Mouse (Mus musculus) T-helper 2 cell (primary cell): ENCODE results near the gene Klhl2.

Experiments
- in situ Hi-C: fragments of 300-600 bp; cut with MboI, MseI; formaldehyde crosslinking; loops from one replicate; pipeline ENCODE4 v1.15.1; 2025; ENCODE audit warnings: high pct_unique_total_duplicates

Klhl2 gene

DNA sequence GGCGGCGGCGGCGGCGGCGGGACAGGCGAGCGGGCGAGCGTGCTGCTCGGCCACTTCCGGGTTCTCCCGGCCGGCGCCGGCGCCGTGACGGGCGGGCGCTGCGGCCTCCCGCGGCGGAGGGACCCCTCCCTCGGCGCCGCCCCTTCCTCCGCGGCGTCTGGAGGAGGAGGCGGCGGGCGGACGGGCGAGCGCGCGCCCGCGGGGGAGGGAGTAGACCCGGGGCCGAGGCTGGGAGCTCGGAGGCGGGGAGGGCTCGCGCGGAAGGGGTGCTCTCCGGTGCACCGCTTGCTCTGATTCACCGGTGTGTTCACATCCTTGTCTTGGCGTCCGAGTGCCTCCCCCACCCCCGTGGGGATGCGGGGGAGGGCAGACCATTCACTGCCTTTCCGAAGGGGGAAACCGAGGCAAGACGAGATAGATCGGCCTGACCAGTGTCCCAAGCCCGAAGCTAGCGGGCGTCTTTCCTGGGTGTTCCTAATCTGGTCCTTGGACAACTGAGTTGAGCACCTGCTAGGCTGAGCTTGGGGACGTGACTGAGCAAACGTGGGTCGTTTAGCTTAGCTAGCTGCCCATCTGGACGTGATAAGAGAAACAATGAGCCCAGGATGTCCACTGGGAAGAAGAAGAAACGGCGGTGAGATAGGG, at the start of gene Klhl2:
Gene Klhl2 (minus strand): TSS at position 121 of the 645 bp plus-strand sequence.
- in situ Hi-C loops = loop anchor here (5.0 to 10.0 kb wide), 2 partner anchors 92 to 115 kb away; partner anchors contain the start of gene Msmo1

DNA sequence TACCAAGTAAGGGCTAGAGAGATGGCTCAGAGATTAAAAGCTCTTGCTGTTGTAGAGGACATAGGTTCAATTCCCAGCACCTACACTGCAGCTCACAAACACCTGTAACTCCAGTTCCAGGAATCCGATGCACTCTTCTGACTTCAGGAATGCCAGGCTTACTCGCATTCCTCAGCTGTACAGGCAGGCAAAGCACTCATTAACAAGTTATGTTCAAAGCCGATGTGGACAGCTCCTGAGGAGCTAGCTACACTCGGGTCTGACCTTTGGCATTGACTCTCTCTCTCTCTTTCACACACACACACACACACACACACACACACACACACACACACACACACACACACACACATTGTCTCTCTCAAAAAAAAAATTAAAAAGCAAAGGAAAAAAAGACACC, 48.9 kb upstream of the Klhl2 start:
- in situ Hi-C loops = no loop called here

DNA sequence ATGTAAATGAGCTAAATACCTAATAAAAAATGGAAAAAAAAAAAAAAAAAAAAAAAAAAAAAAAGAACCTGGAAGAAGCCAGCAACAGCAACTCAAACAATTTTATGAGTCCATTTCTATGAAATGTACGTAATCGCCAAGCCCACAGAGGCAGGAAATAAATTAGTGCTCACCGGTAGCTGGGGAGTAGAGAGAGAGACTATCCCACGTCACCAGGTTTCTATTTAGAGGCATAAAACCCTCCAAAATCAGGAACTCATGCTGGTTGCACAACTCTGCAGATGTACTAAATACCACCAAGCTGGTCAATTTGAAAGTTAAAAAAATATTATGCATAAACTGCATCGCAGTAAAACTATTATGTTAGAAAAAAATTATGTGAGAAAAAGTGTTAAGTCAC, 46.9 kb upstream of the Klhl2 start:
- in situ Hi-C loops = no loop called here

DNA sequence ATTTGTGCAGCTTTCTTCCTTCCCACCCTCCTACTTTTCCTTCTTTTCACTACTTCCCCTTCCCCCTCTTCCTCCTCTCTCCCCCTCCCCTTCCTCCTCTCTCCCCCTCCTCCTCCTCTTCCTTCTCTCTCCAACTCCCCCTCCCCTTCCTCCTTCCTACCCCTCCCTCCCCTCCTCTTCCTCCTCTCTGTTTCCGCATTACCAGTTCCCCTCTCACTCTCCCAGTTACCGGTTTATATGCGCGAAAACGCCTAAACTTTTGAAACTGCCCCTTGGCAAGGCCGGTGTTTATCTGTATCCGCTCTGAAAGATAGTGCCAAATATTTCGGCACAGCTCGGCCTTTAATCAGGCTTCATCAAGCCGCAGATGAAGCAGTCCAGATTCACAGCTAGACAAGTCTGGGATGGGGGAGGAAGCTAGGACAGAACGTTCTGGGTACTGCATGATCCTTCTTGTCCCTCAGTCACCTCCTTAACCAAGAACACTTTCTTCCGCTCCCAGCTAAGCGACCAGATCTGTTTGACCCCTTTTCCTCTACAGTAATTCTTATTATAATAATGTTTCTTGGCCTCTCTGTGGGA, 30.9 kb upstream of the Klhl2 start:
- in situ Hi-C loops = no loop called here

DNA sequence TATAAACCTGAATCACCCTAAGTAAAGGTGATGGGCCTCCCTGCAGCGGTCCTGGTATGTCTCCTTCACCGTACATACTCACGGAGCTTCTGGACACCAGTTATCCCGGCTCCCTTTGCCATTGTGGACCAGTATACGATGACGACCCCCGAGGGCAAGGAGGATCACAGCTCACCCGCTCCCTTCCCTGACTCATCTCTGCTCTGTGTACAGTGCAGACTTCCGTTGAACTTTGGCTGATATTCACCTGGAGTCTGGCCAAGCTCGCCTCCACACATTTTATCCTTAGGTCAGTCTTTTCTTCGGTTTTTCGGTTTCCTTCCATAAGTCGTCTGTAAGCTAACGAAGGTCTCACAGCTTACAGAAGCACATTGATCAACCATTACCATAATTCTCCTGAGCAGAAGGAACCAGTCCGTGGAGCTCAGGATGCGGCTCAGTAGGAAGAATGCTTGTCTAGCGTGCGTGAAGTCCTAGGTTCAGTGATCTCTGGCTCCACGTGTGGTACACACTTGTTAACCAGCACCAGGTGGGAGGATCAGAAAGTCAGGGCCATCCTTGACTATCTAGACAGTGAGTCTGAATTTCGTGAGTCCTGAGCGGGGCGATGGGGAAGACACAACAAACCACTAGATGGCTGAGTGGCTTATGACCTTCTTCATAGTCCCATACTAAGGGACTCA, 28.0 kb upstream of the Klhl2 start:
- in situ Hi-C loops = no loop called here

DNA sequence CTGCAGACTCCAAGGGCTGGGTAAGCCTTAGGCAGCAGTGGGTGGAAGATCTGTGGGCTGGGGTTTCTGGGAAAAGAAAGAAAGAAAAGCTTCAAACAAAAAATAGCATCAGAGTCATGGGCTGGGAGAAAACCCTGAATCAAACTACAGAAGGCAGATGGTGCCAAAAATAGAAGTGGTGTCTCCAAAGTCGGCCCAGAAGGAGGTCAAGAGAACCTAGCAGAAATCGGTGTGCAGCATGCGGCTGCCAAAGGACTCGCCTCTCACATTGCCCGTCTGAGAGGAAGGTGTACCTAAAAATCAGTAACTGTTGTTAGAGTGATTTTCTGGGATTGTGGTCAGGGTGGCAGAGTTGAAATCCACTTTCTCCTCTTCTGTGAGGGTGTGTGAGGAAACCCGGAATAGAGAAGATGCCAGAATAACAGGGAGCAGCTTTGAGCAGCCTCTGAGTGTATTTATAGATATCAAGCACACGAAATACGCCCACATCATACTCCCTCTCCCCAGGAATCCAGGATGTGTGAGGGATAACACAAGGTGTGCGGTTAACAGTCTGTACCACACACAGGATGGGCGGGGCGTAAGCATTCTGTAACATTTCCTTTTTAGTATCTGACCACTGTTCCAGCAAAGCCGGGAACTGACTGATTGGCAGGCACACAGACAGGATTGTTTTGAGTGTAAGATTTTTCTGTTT, 21.8 kb upstream of the Klhl2 start:
- in situ Hi-C loops = no loop called here

DNA sequence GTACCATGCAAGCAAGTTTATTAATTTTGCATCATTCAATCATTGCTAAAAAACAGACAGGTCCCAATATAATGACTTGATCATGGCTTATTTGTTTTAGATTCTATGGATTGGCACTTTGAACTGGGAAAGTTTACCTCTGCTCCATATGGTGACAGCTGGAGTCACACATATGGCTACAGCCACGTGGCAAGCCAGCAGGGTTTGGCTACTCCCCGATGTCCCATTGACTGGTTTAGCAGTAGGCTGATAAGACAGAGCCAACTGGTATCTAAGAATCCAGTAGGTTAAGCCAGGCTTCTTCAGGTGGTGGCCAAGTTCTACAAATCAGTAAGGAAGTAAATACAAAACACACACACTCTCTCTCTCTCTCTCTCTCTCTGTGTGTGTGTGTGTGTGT, 20.4 kb upstream of the Klhl2 start:
- in situ Hi-C loops = no loop called here

DNA sequence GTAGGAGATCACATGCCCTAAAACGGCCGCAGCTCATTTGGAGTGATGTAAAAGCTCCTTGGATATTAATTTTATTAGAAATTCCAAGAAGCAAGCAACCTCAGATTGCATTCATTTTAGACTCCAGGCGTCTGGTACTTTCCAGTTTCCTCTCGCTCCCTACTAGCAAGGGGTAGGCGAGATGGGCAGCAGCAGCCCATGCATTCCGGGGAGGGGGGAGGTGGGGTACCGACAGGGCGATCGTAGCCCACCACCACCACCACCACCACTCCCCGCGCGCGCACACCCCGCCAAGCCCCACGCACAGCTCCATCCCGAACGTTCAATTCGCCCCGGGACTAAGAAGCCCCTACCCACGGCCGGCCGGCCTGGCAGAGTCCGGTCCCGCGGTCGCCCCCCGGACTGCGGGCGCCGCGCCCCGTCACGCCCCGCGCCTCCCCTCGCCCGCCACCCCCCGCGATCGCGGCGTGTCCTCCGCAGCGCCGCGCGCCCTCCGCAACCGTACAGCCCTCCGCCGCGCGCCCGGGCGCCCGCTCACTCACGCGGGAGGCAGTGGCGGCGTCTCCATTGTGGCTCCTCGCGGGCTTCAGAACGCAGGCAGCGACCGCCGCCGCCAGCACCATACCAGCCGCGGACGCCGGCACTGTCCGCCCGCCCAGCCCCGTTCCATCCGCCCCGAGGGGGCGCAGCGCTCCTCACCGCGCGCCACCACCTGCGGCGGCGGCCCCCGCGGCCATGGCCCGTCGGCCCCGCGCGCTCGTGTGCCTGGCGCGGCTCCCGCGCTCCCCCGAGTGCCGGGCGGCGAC, 523 bp downstream of the Klhl2 start:
- in situ Hi-C loops = loop anchor here (10.0 kb wide), 1 partner anchor 114 kb away; the partner anchor contains the start of gene Msmo1

DNA sequence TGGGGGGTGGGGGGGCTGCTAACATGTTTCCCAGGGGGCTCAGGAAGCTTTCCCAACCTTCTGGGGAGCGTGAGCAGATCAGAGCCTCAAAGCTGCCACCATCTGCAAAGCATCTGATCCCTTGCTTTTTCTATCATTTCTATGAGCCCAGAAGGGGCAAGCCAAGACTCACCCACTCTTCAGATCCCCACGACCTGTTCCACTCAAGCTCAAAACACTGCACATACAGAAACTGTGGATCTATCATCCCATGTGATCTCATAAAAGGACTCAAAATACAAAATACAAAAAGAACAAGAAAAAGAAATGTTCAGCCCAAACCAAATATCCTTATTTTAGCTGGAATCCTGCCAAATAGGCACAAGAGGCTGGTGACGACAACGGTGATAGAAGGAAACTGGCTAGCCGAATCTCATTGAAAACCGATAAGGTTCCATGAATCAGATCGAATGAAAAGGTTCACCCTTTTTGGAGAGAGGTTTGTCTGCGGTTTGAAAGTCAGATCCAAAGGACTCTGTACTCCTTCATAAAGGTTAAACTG, 1.5 kb downstream of the Klhl2 start:
- in situ Hi-C loops = loop anchor here (10.0 kb wide), 1 partner anchor 114 kb away; the partner anchor contains the start of gene Msmo1

DNA sequence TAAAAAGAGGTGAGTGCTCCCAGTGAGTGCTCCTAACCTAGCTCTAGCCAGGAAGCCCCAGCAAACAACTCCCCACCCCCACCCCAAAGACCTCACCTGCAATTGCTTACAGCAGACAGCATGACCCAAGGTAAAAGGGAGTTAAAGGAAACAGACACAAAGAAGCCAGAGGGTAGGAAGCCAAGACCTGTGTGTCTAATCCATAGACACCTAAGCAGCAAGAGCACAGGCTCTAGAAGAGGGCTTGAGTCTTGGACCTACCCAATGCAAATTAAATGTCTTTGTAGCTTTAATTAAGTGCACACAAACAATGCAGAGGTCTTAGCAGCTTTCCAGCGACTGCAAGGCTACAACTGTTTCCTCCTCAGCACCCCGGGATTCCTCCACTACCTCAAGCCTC, 2.2 kb downstream of the Klhl2 start:
- in situ Hi-C loops = loop anchor here (10.0 kb wide), 1 partner anchor 113 kb away; the partner anchor contains the start of gene Msmo1

DNA sequence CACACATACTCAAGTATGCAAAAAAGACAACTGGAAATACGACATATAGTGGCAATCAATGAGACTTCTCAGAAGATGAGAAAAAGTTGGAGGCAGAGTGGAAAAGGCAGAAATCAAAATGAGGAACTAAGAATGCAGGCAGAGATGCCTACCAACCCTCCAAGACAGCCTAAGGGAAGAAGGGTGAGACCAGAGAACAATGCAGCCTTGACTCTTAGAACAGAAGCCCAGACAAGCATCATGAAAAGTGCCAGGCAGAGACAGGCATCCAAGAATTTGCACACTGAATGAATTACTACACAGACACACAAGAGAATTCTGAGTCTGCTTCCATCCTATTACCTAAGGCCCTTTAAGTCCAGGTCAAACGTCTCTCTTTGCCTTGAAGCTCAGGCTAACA, 2.6 kb downstream of the Klhl2 start:
- in situ Hi-C loops = loop anchor here (10.0 kb wide), 1 partner anchor 112 kb away; the partner anchor contains the start of gene Msmo1

DNA sequence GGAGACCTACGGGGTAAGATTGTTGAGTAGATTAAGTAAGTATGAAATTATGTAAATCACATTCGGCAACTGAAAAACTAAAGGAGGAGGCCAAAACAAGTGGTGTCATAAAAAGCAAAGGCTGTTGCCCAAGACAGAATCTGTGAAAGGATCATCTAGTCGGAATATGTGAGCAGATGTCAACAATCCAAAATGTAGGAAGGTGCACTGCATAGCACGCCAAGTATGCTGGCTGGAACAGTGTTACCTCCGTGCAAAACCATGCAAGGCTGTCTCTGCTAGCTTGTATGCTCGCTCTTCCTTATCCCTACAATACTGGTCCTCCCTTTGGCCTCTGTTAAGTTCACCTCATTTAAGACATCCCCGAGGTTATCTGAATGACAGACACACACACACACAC, 4.5 kb downstream of the Klhl2 start:
- in situ Hi-C loops = loop anchor here (10.0 kb wide), 1 partner anchor 111 kb away; the partner anchor contains the start of gene Msmo1

DNA sequence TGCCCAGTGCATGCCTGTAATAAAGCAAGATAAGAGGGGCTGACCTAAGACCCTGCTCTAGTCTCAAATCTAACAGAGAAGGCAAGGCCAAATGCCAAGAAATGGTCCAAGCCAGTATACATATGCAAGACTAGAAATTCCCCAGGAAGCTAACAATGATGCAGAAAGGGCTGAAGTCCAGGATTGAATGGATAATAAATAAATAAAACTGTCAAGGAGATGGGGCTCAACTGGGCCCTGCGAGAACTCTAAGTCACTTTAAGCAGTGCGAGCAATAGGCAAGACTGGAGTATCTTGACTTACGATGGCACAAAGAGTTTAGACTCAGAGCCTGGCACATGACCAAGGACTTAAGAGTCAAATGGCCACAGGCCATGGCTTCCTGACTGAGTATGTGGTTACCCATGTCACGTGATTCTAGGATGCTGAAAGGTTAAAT, 5.8 kb downstream of the Klhl2 start:
- in situ Hi-C loops = loop anchor here (10.0 kb wide), 1 partner anchor 109 kb away; the partner anchor contains the start of gene Msmo1

DNA sequence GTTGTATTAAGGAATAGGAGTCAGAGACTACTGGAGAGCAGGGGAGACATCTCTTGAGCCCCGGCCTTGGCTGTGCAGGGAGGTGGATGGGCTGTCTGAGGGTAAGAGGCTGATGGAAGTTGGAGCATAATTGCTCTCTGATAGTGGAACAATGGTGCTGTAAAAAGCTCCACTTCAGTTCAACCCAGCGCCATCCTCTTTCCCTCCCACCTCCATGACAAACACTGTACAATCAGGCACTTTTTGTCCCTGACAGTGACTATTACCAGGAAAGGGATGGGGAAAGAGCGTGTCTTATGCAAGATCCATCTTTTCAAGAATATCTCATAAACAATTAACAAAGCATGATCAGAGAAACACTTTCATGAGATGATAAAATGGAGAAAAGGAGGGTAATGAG, 6.6 kb downstream of the Klhl2 start:
- in situ Hi-C loops = loop anchor here (10.0 kb wide), 1 partner anchor 108 kb away; the partner anchor contains the start of gene Msmo1

DNA sequence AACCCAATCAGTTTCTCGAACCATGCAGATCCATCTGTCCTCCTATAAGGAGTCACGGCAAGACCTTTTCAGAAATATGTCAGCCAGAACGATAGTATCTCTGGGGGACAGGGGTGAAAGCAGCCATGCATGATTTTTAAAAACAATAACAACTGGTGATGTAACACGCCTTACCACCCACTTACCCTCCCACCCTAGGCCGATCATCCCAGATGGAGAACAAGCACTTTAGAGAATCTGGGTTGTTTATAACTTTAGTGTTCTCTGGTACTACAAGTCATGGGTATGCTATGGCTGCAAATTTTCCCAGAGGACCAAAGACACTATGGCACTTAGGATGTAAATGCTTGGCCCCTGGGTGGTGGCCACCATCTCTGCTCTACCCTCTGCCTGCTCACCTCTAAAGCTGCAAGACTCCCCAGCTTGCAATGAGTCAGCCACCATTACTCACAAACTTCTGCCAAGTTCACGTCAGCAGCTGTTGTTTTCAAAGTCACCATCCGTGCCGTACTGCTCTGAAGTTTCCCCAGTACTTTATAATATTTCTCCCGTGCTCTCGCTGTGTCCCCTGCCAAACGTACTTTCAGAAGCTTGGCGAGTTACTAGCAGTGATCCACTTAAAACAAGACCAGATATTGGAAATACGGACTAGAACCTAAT, 7.9 kb downstream of the Klhl2 start:
- in situ Hi-C loops = loop anchor here (10.0 kb wide), 1 partner anchor 107 kb away; the partner anchor contains the start of gene Msmo1

DNA sequence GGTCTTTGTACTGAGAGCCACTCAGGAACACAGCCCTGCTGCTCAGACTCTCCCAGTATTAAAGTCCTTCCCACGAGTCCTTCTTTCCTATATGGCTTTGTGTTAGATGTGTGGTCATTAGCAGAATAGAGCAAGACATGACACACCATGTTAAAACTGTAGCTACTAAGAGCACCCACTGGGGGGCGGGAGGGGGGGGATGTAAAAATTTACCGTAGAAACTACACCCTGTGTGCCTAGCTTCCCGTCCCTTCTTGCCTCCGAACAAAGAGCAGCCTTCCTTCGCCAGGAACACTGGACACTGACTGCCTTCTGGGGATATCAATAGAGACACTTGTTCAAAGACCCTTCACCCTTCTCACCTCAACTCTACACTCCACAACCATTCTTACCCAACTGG, 10.2 kb downstream of the Klhl2 start:
- in situ Hi-C loops = loop anchor here (10.0 kb wide), 1 partner anchor 105 kb away; the partner anchor contains the start of gene Msmo1

DNA sequence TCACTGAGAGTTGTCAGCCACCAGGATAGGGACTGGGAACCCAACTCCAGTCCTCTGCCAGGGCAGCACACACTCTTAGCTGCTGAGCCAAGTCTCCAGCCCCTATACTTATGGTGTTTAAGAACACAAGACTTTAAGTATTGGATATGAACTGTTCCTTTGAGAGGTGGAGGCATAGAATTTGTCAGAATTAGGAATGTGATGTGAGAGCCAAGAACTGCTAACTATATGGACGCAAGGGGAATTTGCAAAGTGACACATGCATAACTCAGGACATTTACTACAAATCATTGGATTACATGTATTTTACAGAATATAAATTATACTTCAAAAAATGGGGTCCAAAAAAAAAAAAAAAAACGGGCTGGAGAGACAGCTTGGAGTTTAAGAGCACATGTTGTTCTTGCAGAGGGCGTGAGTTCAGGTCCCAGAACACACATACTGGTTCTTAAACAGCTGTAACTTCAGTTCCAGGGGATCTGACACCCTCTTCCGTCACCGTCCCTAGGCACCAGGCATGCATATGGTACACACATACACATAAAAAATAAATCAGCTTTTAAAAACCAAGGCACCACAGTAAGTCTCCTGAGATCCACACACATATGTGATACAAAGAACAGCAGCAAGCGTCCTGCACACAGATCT, 14.2 kb downstream of the Klhl2 start:
- in situ Hi-C loops = no loop called here

DNA sequence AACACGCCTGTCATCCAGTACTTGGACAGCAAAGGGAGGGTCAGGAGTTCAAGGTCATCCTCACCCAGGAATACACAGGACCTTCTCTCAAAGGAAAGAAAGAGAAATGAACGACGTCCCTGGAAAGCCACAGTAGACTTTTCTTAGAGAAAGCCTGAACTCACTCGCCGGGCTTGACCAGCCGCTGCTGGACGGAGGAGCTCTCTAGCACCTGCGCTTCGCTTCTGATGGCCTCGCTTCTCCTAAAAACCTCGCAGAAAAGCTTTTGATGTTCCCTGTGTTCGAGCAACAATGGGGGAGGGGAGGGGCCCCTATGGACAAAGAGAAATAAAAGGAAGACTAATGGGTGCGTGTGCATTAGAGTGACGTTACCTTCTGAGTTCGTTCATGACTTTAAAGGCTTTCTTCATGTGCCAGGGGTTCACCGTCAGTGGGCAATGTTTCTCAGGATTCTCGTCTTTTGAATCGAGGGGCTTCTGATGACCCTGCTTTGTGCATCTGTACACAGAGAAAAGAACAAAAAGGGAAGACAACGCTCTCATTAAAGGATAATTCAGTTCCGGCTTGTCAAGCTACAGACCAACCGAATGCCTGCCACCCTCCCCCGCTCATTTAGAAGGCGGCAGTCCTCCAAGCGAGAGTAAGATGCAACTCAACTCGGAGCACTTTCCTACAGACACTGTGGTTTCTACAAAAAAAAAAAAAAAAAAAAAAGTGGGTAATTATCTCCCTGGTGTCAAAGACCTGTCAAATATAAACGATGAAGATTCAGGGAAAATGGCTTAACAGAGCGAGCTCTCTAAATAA, 15.5 kb downstream of the Klhl2 start:
- in situ Hi-C loops = no loop called here
